Mouse (Mus musculus) ES-Bruce4 (cell line): ENCODE measurements around the gene Gfer.

Experiments
- CTCF ChIP-seq: IDR thresholded peaks from one replicate; pipeline ENCODE4 v1.8.1; 2011; ENCODE audit warnings: low read depth, low read length
- POLR2A ChIP-seq: IDR thresholded peaks from one replicate; pipeline ENCODE4 v1.8.1; 2011; ENCODE audit warnings: low read length; ENCODE audit not compliant: insufficient read depth

- TF ChIP-seq CTCF (no peak), POLR2A (no peak)
These were observed 8.4 kb downstream of the Gfer start for GRCm38 (mm10) chr17:24687599-24687998.
